Mouse (Mus musculus) lung, embryonic 15.5 days (tissue): ENCODE data around the gene Wdr18. TPM values are rescaled to one million over a fixed set of nuclear protein-coding genes. Genes with fewer than 3 reads are reported as not detected.

Experiments
- ATAC-seq: fragments of 200-750 bp; cut with Nextera tagmentation; 2 replicates; pipeline ENCODE4 v1.8.0; 2017; ENCODE audit warnings: moderate number of reproducible peaks, borderline replicate concordance; ENCODE audit not compliant: low FRiP score, low TSS enrichment; ENCODE audit errors: extremely low read depth
- H3K27ac ChIP-seq: fragments of 300-500 bp; sonication (generic); 2 replicates; pipeline ENCODE4 v1.5.1; 2015; ENCODE audit warnings: moderate library complexity, mild to moderate bottlenecking, inconsistent platforms
- H3K27me3 ChIP-seq: fragments of 300-500 bp; sonication (generic); 2 replicates; pipeline ENCODE4 v1.6.1; 2015; ENCODE audit warnings: inconsistent platforms
- H3K36me3 ChIP-seq: fragments of 300-500 bp; sonication (generic); 2 replicates; pipeline ENCODE4 v1.6.1; 2015; ENCODE audit warnings: inconsistent platforms
- H3K4me1 ChIP-seq: fragments of 300-500 bp; sonication (generic); 2 replicates; pipeline ENCODE4 v1.6.1; 2015; ENCODE audit warnings: inconsistent platforms
- H3K4me2 ChIP-seq: fragments of 300-500 bp; sonication (generic); 2 replicates; pipeline ENCODE4 v1.6.1; 2015; ENCODE audit warnings: inconsistent platforms, mild to moderate bottlenecking, moderate library complexity
- H3K4me3 ChIP-seq: fragments of 300-500 bp; sonication (generic); 2 replicates; pipeline ENCODE4 v1.5.1; 2015; ENCODE audit warnings: mild to moderate bottlenecking, inconsistent platforms
- H3K9ac ChIP-seq: fragments of 300-500 bp; sonication (generic); 2 replicates; pipeline ENCODE4 v1.6.1; 2015; ENCODE audit warnings: inconsistent platforms
- H3K9me3 ChIP-seq: fragments of 300-500 bp; sonication (generic); 2 replicates; pipeline ENCODE4 v1.6.1; 2016; ENCODE audit warnings: inconsistent platforms
- WGBS: fragments of 180-500 bp; shearing (Covaris S2); methylation state at CpG from one replicate; pipeline ENCODE4 v1.1.7; 2015; 5-methylcytosine and 5-hydroxymethylcytosine counted together
- polyA plus RNA-seq: library from polyadenylated mRNA; unstranded; fragments of >200 nt; fragmentation: Nextera tagmentation; extraction: Ambion mirVana; gene quantifications from 2 replicates; pipeline ENCODE4 v1.2.1, GENCODE M21; 2015

Gene Wdr18
- polyA plus RNA-seq, 1 experiment from 2014 or later, result 95.1 TPM

GRCm38 (mm10) chr10:79936911-79937441 lies 23.0 kb upstream of the Wdr18 start:
- Histone ChIP-seq H3K9me3 (no peaks in the 10 kb centered on the region), H3K27me3 (no peaks in the 10 kb centered on the region), H3K9ac (no peak overlapping the region; the same call in none of the 2 replicates), H3K4me3 (peak overlapping the region; percentile 2; the same call in 1 of the 2 replicates), H3K36me3 (peaks cover 6% of the 10 kb centered on the region; the same call in 1 of the 2 replicates), H3K27ac (peak overlapping the region; percentile 82), H3K4me1 (peaks cover 71% of the 10 kb centered on the region), H3K4me2 (peak overlapping the region; percentile 45)
- WGBS, result 32% methylated on average over 27 of the region's 27 CpGs
- peak; percentile 33 for ATAC-seq

GRCm38 (mm10) chr10:79937775-79938526 lies 22.0 kb upstream of the Wdr18 start:
- ATAC-seq, result no peak
- H3K27ac ChIP-seq, result no peak overlapping the region
- no peaks in the 10 kb centered on the region for H3K27me3 ChIP-seq
- WGBS, result 76% methylated on average over 11 of the region's 11 CpGs
- H3K4me3 ChIP-seq, result no peak overlapping the region
- peaks cover 10% of the 10 kb centered on the region; the same call in 1 of the 2 replicates for H3K36me3 ChIP-seq
- peaks cover 61% of the 10 kb centered on the region for H3K4me1 ChIP-seq
- H3K9ac ChIP-seq, result no peak overlapping the region
- no peaks in the 10 kb centered on the region for H3K9me3 ChIP-seq
- H3K4me2 ChIP-seq, result no peak overlapping the region

- H3K4me1 ChIP-seq, result peaks cover 49% of the 10 kb centered on the region
- no peak overlapping the region for H3K4me3 ChIP-seq
- 49% methylated on average over 7 of the region's 7 CpGs for WGBS
- no peak for ATAC-seq
- H3K4me2 ChIP-seq, result no peak overlapping the region
- peaks cover 10% of the 10 kb centered on the region; the same call in 1 of the 2 replicates for H3K36me3 ChIP-seq
- no peaks in the 10 kb centered on the region for H3K27me3 ChIP-seq
- H3K9me3 ChIP-seq, result no peaks in the 10 kb centered on the region
- H3K9ac ChIP-seq, result no peak overlapping the region
- no peak overlapping the region for H3K27ac ChIP-seq
Measured at GRCm38 (mm10) chr10:79940749-79941148, 19.2 kb upstream of the Wdr18 start.

DNA sequence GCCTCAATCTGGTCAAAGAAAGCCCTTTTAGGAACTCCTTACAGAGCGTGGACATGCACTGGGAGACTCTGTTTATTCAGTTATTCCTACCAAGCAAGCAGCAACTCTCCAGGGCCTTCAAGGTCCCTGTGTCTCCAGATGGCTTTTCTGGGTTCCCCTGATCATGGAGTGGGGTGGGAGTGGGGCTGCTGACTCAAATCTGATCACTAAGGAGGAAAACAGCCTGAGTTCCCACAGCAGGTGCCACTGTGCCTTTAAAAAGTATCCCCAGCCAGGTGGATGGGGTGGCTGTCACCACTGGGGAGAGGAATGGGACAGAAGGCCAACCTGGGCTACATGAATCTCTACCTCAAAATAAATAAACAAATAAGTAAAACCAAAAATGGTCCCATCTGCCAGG lies 17.0 kb upstream of the Wdr18 start:
- 74% methylated on average over 1 of the region's 1 CpGs for WGBS
- Histone ChIP-seq H3K9me3 (no peaks in the 10 kb centered on the region), H3K4me1 (peaks cover 47% of the 10 kb centered on the region), H3K27ac (0 out of 2 replicates have a peak overlapping the region, but pooled peaks have one; percentile 3), H3K27me3 (no peaks in the 10 kb centered on the region), H3K9ac (no peak overlapping the region), H3K4me3 (no peak overlapping the region), H3K36me3 (peaks cover 10% of the 10 kb centered on the region; the same call in 1 of the 2 replicates), H3K4me2 (no peak overlapping the region)
- ATAC-seq, result no peak

DNA sequence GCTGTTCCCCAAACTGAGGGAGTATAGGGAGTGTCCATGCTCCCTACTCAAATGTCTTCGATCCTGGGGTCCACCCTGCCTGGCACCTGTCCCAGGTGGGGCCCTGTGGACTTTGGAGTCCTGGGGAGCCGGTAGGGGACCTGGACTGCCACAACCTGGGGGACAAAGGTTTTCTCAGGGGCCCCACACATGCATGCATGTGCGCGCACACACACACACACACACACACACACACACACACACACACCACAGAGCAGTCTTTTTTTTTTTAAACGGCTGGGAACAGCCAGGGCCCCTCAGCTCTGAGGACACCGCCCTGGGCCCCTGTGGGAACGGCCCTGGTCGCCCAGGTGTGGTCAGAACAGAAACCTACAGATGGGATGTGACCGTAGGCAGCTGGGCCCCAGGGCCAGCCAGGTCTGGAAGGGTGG lies 16.5 kb upstream of the Wdr18 start:
- Histone ChIP-seq H3K27me3 (no peaks in the 10 kb centered on the region), H3K4me1 (peaks cover 43% of the 10 kb centered on the region), H3K9ac (no peak overlapping the region), H3K4me2 (no peak overlapping the region), H3K9me3 (no peaks in the 10 kb centered on the region), H3K27ac (peak overlapping the region; percentile 43), H3K4me3 (no peak overlapping the region), H3K36me3 (peaks cover 10% of the 10 kb centered on the region; the same call in 1 of the 2 replicates)
- ATAC-seq, result no peak
- 63% methylated on average over 9 of the region's 9 CpGs for WGBS

DNA sequence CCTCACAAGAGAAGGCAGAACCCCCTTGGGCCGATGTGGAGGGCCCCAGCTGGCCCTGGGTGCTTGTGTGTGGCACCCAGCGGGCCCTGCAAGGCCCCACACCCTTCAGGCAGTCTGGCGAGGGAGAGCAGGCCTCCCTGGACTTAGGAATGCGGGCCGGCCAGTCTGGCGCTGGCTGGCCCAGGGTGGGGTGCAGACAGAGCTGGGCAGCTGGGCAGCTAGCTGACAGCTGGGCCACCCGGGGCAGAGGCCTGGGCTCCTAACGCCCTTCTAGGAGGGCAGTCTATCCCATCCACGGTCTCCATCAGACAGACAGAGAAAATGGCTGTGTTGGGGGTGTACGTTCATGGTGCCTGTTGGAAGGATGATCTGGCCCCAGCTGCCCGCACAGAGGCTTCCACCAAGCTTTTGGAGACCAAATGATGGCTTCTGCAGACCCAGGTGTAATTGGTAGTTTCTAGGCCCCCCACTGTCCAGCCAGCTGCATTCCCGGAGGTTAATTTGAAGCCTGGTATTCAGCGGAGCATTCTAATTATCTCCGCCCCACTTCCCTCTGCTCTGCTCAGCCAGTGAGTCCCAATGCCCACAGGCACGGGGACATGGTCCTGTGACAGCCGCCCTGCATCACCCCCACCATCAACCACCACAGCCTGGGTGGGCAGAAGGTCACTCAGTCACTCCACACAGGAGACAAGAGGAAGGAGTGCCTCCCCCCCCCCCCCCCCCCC lies 14.3 kb upstream of the Wdr18 start:
- peak; percentile 73; the same call in 1 of the 2 replicates for ATAC-seq
- Histone ChIP-seq H3K4me3 (no peak overlapping the region), H3K27ac (peak overlapping the region; percentile 90), H3K9ac (peak overlapping the region; percentile 17; the same call in 1 of the 2 replicates), H3K4me2 (peak overlapping the region; percentile 31), H3K27me3 (no peaks in the 10 kb centered on the region), H3K9me3 (no peaks in the 10 kb centered on the region), H3K36me3 (peaks cover 28% of the 10 kb centered on the region), H3K4me1 (peaks cover 37% of the 10 kb centered on the region)
- WGBS, result 32% methylated on average over 16 of the region's 16 CpGs

- Histone ChIP-seq H3K9ac (no peak overlapping the region), H3K27me3 (no peaks in the 10 kb centered on the region), H3K4me2 (peak overlapping the region; percentile 27; the same call in 1 of the 2 replicates), H3K27ac (peak overlapping the region; percentile 90), H3K9me3 (no peaks in the 10 kb centered on the region), H3K4me1 (peaks cover 37% of the 10 kb centered on the region), H3K4me3 (no peak overlapping the region), H3K36me3 (peaks cover 34% of the 10 kb centered on the region)
- 27% methylated on average over 7 of the region's 7 CpGs for WGBS
- no peak for ATAC-seq
Measured at GRCm38 (mm10) chr10:79946752-79947322, 13.1 kb upstream of the Wdr18 start.

- Histone ChIP-seq H3K36me3 (peaks cover 29% of the 10 kb centered on the region), H3K4me1 (peaks cover 37% of the 10 kb centered on the region), H3K9ac (no peak overlapping the region), H3K4me2 (no peak overlapping the region), H3K27me3 (no peaks in the 10 kb centered on the region), H3K27ac (0 out of 2 replicates have a peak overlapping the region, but pooled peaks have one; percentile 90), H3K9me3 (no peaks in the 10 kb centered on the region), H3K4me3 (no peak overlapping the region)
- WGBS, result 61% methylated on average over 6 of the region's 6 CpGs
- ATAC-seq, result no peak
Measured at GRCm38 (mm10) chr10:79947502-79947901, 12.4 kb upstream of the Wdr18 start.

- H3K9me3 ChIP-seq, result no peaks in the 10 kb centered on the region
Measured at GRCm38 (mm10) chr10:79949873-79950272, 10.1 kb upstream of the Wdr18 start.

DNA sequence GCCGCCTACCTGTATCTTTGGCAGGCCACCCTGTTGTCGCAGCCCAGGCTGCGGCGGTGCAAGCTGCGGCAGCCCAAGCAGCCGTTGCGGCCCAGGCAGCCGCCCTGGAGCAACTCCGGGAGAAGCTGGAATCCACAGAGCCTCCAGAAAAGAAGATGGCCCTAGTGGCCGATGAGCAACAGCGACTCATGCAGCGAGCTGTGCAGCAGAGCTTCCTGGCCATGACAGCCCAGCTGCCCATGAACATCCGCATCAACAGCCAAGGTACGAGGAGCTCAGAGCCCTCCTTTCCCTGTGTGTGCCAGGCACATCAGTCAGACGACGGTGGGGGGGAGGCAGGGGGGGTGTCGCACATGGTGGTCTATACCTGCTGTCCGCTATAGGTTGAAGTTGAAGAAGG lies 9.3 kb upstream of the Wdr18 start:
- ATAC-seq, result no peak
- Histone ChIP-seq H3K4me3 (no peak overlapping the region), H3K27ac (no peak overlapping the region), H3K36me3 (peaks cover 40% of the 10 kb centered on the region), H3K9ac (no peak overlapping the region), H3K4me2 (no peak overlapping the region), H3K4me1 (peaks cover 21% of the 10 kb centered on the region), H3K27me3 (no peaks in the 10 kb centered on the region), H3K9me3 (no peaks in the 10 kb centered on the region)
- 83% methylated on average over 18 of the region's 18 CpGs for WGBS

More at GRCm38 (mm10) chr10:79949873-79950272, 10.1 kb upstream of the Wdr18 start:
- Histone ChIP-seq H3K27me3 (no peaks in the 10 kb centered on the region), H3K27ac (no peak overlapping the region), H3K9ac (no peak overlapping the region), H3K4me2 (no peak overlapping the region), H3K4me3 (no peak overlapping the region), H3K4me1 (peaks cover 29% of the 10 kb centered on the region), H3K36me3 (peaks cover 40% of the 10 kb centered on the region)
- WGBS, result 79% methylated on average over 4 of the region's 4 CpGs
- ATAC-seq, result no peak

DNA sequence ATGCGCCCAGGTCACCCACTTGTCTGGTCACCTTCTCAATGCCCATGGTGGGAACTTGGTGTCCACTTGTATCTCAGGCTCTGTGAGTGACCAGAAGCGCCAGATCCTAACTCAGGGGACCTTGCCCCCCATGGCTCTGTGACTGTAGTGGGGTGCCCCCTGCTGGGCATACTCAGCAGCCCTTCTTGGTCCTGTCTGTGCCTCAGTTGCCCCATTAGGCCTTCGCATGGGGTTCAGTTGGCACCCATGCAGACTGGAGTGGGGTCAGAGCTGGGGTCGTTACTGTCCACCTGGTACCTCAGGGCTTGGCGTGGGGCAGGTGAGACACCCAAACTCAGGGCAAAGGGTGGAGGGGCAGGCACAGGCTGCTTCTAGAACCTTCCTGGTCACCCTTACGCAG lies 6.0 kb upstream of the Wdr18 start:
- Histone ChIP-seq H3K36me3 (peaks cover 39% of the 10 kb centered on the region), H3K27ac (no peak overlapping the region), H3K4me2 (no peak overlapping the region), H3K27me3 (no peaks in the 10 kb centered on the region), H3K9ac (no peak overlapping the region), H3K9me3 (no peaks in the 10 kb centered on the region), H3K4me3 (no peak overlapping the region), H3K4me1 (peaks cover 11% of the 10 kb centered on the region; the same call in 1 of the 2 replicates)
- WGBS, result 85% methylated on average over 6 of the region's 6 CpGs
- no peak for ATAC-seq
